Mouse (Mus musculus): ENCODE results near the gene Cpa2.

DNA sequence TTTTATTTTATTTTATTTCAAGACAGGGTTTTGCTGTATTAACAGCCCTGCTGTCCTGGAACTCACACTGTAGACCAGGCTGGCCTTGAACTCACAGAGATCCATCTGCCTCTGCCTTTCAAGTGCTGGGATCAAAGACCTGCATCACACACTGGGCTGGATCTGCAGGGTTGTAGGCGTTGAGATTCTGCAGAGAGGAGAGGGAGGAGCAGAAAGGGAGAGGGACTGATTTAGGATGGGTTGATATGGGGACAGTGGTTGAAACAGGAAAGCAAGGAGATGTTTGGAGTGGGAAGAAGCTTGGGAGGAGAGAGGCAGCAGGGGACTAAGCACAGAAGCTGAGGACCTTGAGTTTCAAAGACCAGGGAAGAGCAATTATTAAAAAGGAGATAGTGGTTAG, 18.3 kb downstream of the Cpa2 start:
- TF ChIP-seq USF1 (IDR thresholded peaks at IDR 0.05; ENCODE audit: low read depth) (no peak), CTCF (IDR thresholded peaks at IDR 0.05; ENCODE audit: control insufficient read depth, insufficient read depth, insufficient read length) (no peak), MYOD1 (IDR thresholded peaks at IDR 0.05; ENCODE audit: control insufficient read depth, insufficient read length, low read depth) (no peak), CEBPB (IDR thresholded peaks at IDR 0.05; ENCODE audit: low read depth) (no peak), MAX (IDR thresholded peaks at IDR 0.05) (no peak), MYOG (IDR thresholded peaks at IDR 0.05; ENCODE audit: control insufficient read depth, extremely low read depth, insufficient read length) (no peak), FOSL1 (IDR thresholded peaks at IDR 0.05; ENCODE audit: insufficient read depth, low read length, poor library complexity, severe bottlenecking) (no peak)
